Mouse (Mus musculus): Measurements from ENCODE around the gene Dexi. TPM values are rescaled to one million over a fixed set of nuclear protein-coding genes. Genes with fewer than 3 reads are reported as not detected.

The Dexi gene
- polyA plus RNA-seq (2015; fragmentation: Nextera tagmentation; extraction: Ambion mirVana), result 9.7 and 16.2 TPM in 2 replicates

GRCm38 (mm10) chr16:10542698-10543365 is at the start of gene Dexi:
Gene Dexi (minus strand): TSS chr16:10543054.
- ATAC-seq (ENCODE audit: low read depth), result peak; percentile 94
- H3K4me1 ChIP-seq (replicated peaks; ENCODE audit: control insufficient read depth, insufficient read depth, low read length), result peaks cover 42% of the 10 kb centered on the region
- WGBS, result under 1% methylated on average over 59 of the region's 61 CpGs

DNA sequence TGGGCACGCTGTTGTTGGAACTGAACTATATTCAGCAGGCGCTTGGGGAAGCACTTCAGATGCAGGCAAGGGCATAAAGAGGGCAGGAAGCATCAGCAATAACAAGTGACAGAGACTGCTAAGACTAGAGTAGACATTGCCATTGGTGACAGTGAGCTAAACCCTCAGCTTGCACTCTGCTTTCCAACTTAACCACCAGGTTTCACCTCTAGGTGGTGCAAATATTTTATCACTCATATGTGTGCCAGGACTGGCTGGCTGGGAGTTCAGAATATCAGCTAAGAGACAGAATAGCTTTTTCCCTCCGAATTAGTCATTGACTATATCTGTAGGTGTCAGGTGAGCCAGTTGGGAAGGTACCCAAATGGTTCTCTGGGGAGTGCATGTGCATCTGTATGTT is 43.7 kb upstream of the Dexi start:
- Histone ChIP-seq H3K27me3 (ENCODE audit: control insufficient read depth, insufficient read depth, low read depth, low read length) (no peaks in the 10 kb centered on the region), H3K4me2 (ENCODE audit: low read depth, low read length) (no peak overlapping the region), H3K27ac (ENCODE audit: low read length) (no peak overlapping the region), H3K4me3 (ENCODE audit: low read length) (no peak overlapping the region), H3K9me3 (ENCODE audit: control insufficient read depth, low read length) (no peaks in the 10 kb centered on the region), H3K4me1 (replicated peaks; ENCODE audit: control insufficient read depth, insufficient read depth, low read length) (no peaks in the 10 kb centered on the region), H3K9ac (ENCODE audit: low read length) (no peak overlapping the region), H3K36me3 (ENCODE audit: control insufficient read depth, insufficient read depth, low read length) (peaks cover 2% of the 10 kb centered on the region)
- 75% methylated on average over 3 of the region's 3 CpGs for WGBS
- ATAC-seq (ENCODE audit: low read depth), result no peak

More at GRCm38 (mm10) chr16:10542698-10543365, at the start of gene Dexi:
- Histone ChIP-seq H3K36me3 (ENCODE audit: control insufficient read depth, insufficient read depth, low read length) (no peaks in the 10 kb centered on the region), H3K27me3 (ENCODE audit: control insufficient read depth, insufficient read depth, low read depth, low read length) (no peaks in the 10 kb centered on the region), H3K9ac (ENCODE audit: low read length) (peak within 1 kb of the TSS; percentile 92), H3K27ac (ENCODE audit: low read length) (peak within 1 kb of the TSS; percentile 87), H3K4me3 (ENCODE audit: low read length) (peak within 1 kb of the TSS; percentile 91), H3K4me2 (ENCODE audit: low read depth, low read length) (peak within 1 kb of the TSS; percentile 96), H3K9me3 (ENCODE audit: control insufficient read depth, low read length) (no peaks in the 10 kb centered on the region)

GRCm38 (mm10) chr16:10585165-10585564 is 42.3 kb upstream of the Dexi start:
- 54% methylated on average over 1 of the region's 1 CpGs for WGBS
- H3K4me1 ChIP-seq (replicated peaks; ENCODE audit: control insufficient read depth, insufficient read depth, low read length), result no peaks in the 10 kb centered on the region
- H3K4me2 ChIP-seq (ENCODE audit: low read depth, low read length), result no peak overlapping the region
- no peaks in the 10 kb centered on the region for H3K27me3 ChIP-seq (ENCODE audit: control insufficient read depth, insufficient read depth, low read depth, low read length)
- no peak overlapping the region for H3K9ac ChIP-seq (ENCODE audit: low read length)
- no peaks in the 10 kb centered on the region for H3K9me3 ChIP-seq (ENCODE audit: control insufficient read depth, low read length)
- H3K27ac ChIP-seq (ENCODE audit: low read length), result no peak overlapping the region
- peaks cover 6% of the 10 kb centered on the region for H3K36me3 ChIP-seq (ENCODE audit: control insufficient read depth, insufficient read depth, low read length)
- H3K4me3 ChIP-seq (ENCODE audit: low read length), result no peak overlapping the region
- peak; percentile 56; the same call in 1 of the 2 replicates for ATAC-seq (ENCODE audit: low read depth)

GRCm38 (mm10) chr16:10581234-10581898 is 38.5 kb upstream of the Dexi start:
- H3K27ac ChIP-seq (ENCODE audit: low read length), result no peak overlapping the region
- H3K4me3 ChIP-seq (ENCODE audit: low read length), result no peak overlapping the region
- H3K4me2 ChIP-seq (ENCODE audit: low read depth, low read length), result no peak overlapping the region
- H3K9ac ChIP-seq (ENCODE audit: low read length), result no peak overlapping the region
- no peaks in the 10 kb centered on the region for H3K27me3 ChIP-seq (ENCODE audit: control insufficient read depth, insufficient read depth, low read depth, low read length)
- peaks cover 13% of the 10 kb centered on the region for H3K36me3 ChIP-seq (ENCODE audit: control insufficient read depth, insufficient read depth, low read length)
- no peak for ATAC-seq (ENCODE audit: low read depth)
- H3K9me3 ChIP-seq (ENCODE audit: control insufficient read depth, low read length), result no peaks in the 10 kb centered on the region
- 62% methylated on average over 2 of the region's 2 CpGs for WGBS
- H3K4me1 ChIP-seq (replicated peaks; ENCODE audit: control insufficient read depth, insufficient read depth, low read length), result no peaks in the 10 kb centered on the region

DNA sequence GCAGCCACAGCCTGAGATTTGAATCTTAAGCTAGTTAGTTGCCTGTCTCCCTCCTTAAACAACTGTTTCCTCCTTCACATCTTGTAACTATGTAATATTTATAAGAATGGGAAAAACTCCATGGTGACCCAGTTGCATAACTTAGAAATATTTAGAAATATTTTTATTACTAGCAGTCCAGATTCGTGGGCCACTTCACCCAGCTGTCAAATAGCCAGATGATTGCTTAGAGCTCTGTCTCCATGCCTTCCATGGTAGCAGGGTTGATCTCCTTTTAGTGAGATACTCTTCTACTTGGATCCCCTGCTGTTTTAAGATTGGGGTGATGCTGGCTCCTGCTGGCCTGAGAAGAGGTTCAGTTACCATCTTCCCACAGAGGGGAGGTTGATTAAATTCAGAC is 35.5 kb upstream of the Dexi start:
- Histone ChIP-seq H3K4me1 (replicated peaks; ENCODE audit: control insufficient read depth, insufficient read depth, low read length) (no peaks in the 10 kb centered on the region), H3K36me3 (ENCODE audit: control insufficient read depth, insufficient read depth, low read length) (peaks cover 17% of the 10 kb centered on the region), H3K4me3 (ENCODE audit: low read length) (no peak overlapping the region), H3K27me3 (ENCODE audit: control insufficient read depth, insufficient read depth, low read depth, low read length) (no peaks in the 10 kb centered on the region), H3K9me3 (ENCODE audit: control insufficient read depth, low read length) (no peaks in the 10 kb centered on the region), H3K27ac (ENCODE audit: low read length) (no peak overlapping the region), H3K4me2 (ENCODE audit: low read depth, low read length) (no peak overlapping the region), H3K9ac (ENCODE audit: low read length) (no peak overlapping the region)
- 61% methylated on average over 1 of the region's 1 CpGs for WGBS
- no peak for ATAC-seq (ENCODE audit: low read depth)

- H3K9me3 ChIP-seq (ENCODE audit: control insufficient read depth, low read length), result no peaks in the 10 kb centered on the region
- H3K4me2 ChIP-seq (ENCODE audit: low read depth, low read length), result no peak overlapping the region
- H3K27ac ChIP-seq (ENCODE audit: low read length), result no peak overlapping the region
- peaks cover 17% of the 10 kb centered on the region for H3K36me3 ChIP-seq (ENCODE audit: control insufficient read depth, insufficient read depth, low read length)
- no peak for ATAC-seq (ENCODE audit: low read depth)
- H3K9ac ChIP-seq (ENCODE audit: low read length), result no peak overlapping the region
- no peaks in the 10 kb centered on the region for H3K4me1 ChIP-seq (replicated peaks; ENCODE audit: control insufficient read depth, insufficient read depth, low read length)
- H3K27me3 ChIP-seq (ENCODE audit: control insufficient read depth, insufficient read depth, low read depth, low read length), result no peaks in the 10 kb centered on the region
- no peak overlapping the region for H3K4me3 ChIP-seq (ENCODE audit: low read length)
- 66% methylated on average over 5 of the region's 5 CpGs for WGBS
Measured at GRCm38 (mm10) chr16:10577548-10577947, 34.7 kb upstream of the Dexi start.

DNA sequence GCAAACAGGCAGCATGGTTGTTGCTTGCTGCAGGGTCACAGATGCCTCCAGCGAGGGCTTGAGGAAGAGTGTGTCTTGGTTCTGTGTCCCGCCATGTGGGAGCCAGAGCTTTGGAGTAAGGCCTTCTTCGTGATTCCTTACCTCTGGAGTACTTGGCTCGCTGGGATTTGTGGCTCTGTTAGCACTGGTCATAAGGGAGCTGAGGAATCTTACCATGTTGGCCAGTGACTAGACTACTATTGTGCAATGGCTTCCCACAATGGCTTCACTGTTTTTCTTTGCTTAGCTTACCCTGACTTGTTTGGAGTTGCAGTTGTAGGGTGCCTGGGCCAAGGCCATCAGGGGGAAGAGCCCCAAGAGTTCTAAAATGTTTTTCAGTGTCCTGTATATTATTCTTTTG is 33.1 kb upstream of the Dexi start:
- WGBS, result 86% methylated on average over 4 of the region's 4 CpGs
- Histone ChIP-seq H3K4me2 (ENCODE audit: low read depth, low read length) (no peak overlapping the region), H3K27ac (ENCODE audit: low read length) (no peak overlapping the region), H3K27me3 (ENCODE audit: control insufficient read depth, insufficient read depth, low read depth, low read length) (no peaks in the 10 kb centered on the region), H3K36me3 (ENCODE audit: control insufficient read depth, insufficient read depth, low read length) (peaks cover 12% of the 10 kb centered on the region), H3K4me3 (ENCODE audit: low read length) (no peak overlapping the region), H3K9ac (ENCODE audit: low read length) (no peak overlapping the region), H3K4me1 (replicated peaks; ENCODE audit: control insufficient read depth, insufficient read depth, low read length) (no peaks in the 10 kb centered on the region), H3K9me3 (ENCODE audit: control insufficient read depth, low read length) (no peaks in the 10 kb centered on the region)
- no peak for ATAC-seq (ENCODE audit: low read depth)

GRCm38 (mm10) chr16:10574936-10575335 is 32.1 kb upstream of the Dexi start:
- Histone ChIP-seq H3K27ac (ENCODE audit: low read length) (no peak overlapping the region), H3K27me3 (ENCODE audit: control insufficient read depth, insufficient read depth, low read depth, low read length) (no peaks in the 10 kb centered on the region), H3K36me3 (ENCODE audit: control insufficient read depth, insufficient read depth, low read length) (peaks cover 9% of the 10 kb centered on the region), H3K4me2 (ENCODE audit: low read depth, low read length) (no peak overlapping the region), H3K9me3 (ENCODE audit: control insufficient read depth, low read length) (no peaks in the 10 kb centered on the region), H3K4me1 (replicated peaks; ENCODE audit: control insufficient read depth, insufficient read depth, low read length) (no peaks in the 10 kb centered on the region), H3K4me3 (ENCODE audit: low read length) (no peak overlapping the region), H3K9ac (ENCODE audit: low read length) (no peak overlapping the region)
- ATAC-seq (ENCODE audit: low read depth), result no peak
- WGBS, result 51% methylated on average over 2 of the region's 2 CpGs

DNA sequence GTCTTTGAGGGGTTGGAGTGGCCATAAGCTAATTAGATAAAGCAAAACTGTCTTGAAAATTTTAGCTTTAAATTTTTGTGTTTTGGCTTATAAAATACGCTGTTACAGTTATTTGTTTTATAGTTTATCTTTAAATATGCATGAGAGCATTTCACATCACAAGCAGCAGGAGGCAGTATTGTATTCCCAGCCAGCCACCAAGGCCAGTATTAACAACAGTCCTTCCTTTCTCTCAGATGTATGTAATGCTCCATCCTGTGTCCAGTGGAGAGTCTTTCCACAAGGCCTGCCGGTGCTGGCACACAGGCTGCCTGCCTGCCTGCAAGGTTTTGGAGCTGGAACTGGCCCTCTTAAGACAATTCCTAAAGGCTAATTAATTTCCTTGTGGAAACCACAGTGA is 29.0 kb upstream of the Dexi start:
- WGBS, result 37% methylated on average over 2 of the region's 2 CpGs
- H3K4me1 ChIP-seq (replicated peaks; ENCODE audit: control insufficient read depth, insufficient read depth, low read length), result no peaks in the 10 kb centered on the region
- no peak overlapping the region for H3K27ac ChIP-seq (ENCODE audit: low read length)
- no peak overlapping the region for H3K4me3 ChIP-seq (ENCODE audit: low read length)
- no peaks in the 10 kb centered on the region for H3K27me3 ChIP-seq (ENCODE audit: control insufficient read depth, insufficient read depth, low read depth, low read length)
- H3K9ac ChIP-seq (ENCODE audit: low read length), result no peak overlapping the region
- ATAC-seq (ENCODE audit: low read depth), result peak; percentile 64; the same call in 1 of the 2 replicates
- peaks cover 5% of the 10 kb centered on the region for H3K36me3 ChIP-seq (ENCODE audit: control insufficient read depth, insufficient read depth, low read length)
- H3K4me2 ChIP-seq (ENCODE audit: low read depth, low read length), result no peak overlapping the region
- H3K9me3 ChIP-seq (ENCODE audit: control insufficient read depth, low read length), result no peaks in the 10 kb centered on the region

Data from lung, embryonic 16.5 days (tissue).